Mouse (Mus musculus): ENCODE measurements around the gene Sf3a1. TPM values are rescaled to one million over a fixed set of nuclear protein-coding genes. Genes with fewer than 3 reads are reported as not detected.
A peak's percentile ranks its signal among the peaks of the same experiment; 100 is the strongest.

The Sf3a1 gene
- total and polyA plus RNA-seq, 2 experiments from 2014 or later = 30.6 to 45.4 TPM

- ATAC-seq = no peak; the same call in 1 of the 2 replicates
- TF ChIP-seq CTCF (IDR thresholded peaks at IDR 0.05; ENCODE audit: low read depth) = no peak
- Histone ChIP-seq H3K27ac (peak overlapping the region; percentile 95; the same call in 1 of the 2 replicates), H3K4me1 (ENCODE audit: insufficient read depth, low read length) (peaks cover 14% of the 10 kb centered on the region), H3K36me3 (ENCODE audit: insufficient read depth, low read length) (peaks cover 8% of the 10 kb centered on the region; the same call in 1 of the 2 replicates), H3K9me3 (ENCODE audit: low read length) (no peaks in the 10 kb centered on the region), H3K27me3 (ENCODE audit: insufficient read depth, low read length) (no peaks in the 10 kb centered on the region), H3K9ac (replicated peaks; ENCODE audit: low read length) (0 out of 2 replicates have a peak overlapping the region, but pooled peaks have one; percentile 98), H3K4me3 (ENCODE audit: low read length) (no peak overlapping the region), H3K4me2 (ENCODE audit: low read depth, low read length) (peak overlapping the region; percentile 89)
- DNase-seq (ENCODE audit: low spot score) = no peak
- 63% methylated on average over 6 of the region's 6 CpGs for WGBS
Measured at GRCm38 (mm10) chr11:4134400-4134799, 25.8 kb upstream of the Sf3a1 start.

DNA sequence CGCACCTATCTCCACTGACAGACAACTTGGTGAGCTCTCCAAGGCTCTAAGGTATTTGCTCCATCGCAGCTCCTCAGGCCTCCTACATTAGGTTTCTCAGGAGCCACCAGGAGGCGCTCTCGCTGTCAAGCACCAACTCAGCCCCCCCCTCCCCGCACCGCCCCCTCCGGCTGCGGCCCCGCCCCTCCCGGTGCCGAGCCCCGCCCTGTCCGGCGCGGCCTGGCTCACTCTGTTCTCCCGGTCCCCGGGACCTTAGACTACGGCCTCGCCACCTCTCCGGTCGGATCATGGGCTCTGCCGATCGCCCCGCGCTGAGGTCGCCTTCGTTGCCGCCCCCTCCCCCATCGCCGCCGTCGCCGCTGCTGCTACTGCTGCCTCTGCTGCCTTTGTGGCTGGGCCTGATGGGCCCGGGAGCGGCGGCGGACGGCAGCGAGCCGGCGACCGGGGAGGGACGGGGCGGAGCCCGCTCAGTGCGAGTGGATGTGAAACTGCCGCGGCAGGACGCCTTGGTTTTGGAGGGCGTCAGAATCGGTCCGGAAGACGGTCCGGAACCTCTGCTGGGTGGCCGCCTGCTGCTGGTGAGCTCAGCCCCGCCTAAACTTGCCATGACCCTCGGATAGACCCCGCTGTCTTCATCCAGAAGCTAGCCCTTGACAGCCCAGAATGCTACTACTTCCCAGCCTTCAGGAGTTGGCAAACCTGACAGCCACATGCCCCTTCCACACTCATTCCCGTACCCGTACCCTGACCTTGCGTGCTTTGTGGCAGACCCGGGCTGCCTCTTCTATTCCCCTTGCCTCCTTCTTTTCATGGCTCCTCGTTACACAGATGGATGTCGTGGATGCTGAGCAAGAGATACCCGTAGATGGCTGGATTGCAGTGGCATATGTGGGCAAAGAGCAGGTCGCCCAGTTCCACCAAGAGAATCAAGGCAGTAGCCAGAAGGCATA is 24.9 kb upstream of the Sf3a1 start, which contains the start of gene Rnf215:
Rnf215 (plus strand) TSS at position 217 of the 950 bp plus-strand sequence.
- DNase-seq (ENCODE audit: low spot score) (peak; percentile 97), ATAC-seq (peak; percentile 92)
- Histone ChIP-seq H3K4me1 (ENCODE audit: insufficient read depth, low read length) (peaks cover 14% of the 10 kb centered on the region), H3K4me3 (ENCODE audit: low read length) (peak within 1 kb of the TSS; percentile 91), H3K9me3 (ENCODE audit: low read length) (no peaks in the 10 kb centered on the region), H3K4me2 (ENCODE audit: low read depth, low read length) (peak within 1 kb of the TSS; percentile 89), H3K36me3 (ENCODE audit: insufficient read depth, low read length) (peaks cover 17% of the 10 kb centered on the region), H3K27me3 (ENCODE audit: insufficient read depth, low read length) (no peaks in the 10 kb centered on the region), H3K9ac (replicated peaks; ENCODE audit: low read length) (peak within 1 kb of the TSS; percentile 98), H3K27ac (peak within 1 kb of the TSS; percentile 95)
- 1% methylated on average over 63 of the region's 66 CpGs for WGBS
- peak; percentile 77 for TF ChIP-seq CTCF (IDR thresholded peaks at IDR 0.05; ENCODE audit: low read depth)

DNA sequence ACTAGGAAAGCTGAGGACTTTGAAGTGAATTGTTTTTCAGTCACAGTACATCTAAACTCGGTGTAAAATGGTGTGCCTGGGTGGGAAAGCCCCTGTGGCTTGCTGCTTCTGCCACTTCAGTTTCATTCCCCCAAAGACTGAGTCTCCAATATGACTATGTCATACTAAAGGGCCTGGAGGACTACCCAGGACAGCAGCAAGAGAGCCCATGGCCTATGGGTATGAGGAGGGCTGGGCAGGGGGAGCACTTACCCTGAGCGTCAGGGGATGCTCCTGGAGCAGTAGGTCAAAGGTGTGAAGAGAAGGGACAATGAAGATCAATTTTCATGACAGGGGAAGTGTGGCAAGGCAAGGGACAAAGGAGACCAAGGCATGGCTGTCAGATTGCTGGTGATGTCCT is 21.2 kb upstream of the Sf3a1 start:
- WGBS = 57% methylated on average over 2 of the region's 2 CpGs
- Histone ChIP-seq H3K4me2 (ENCODE audit: low read depth, low read length) (no peak overlapping the region), H3K4me3 (ENCODE audit: low read length) (no peak overlapping the region), H3K36me3 (ENCODE audit: insufficient read depth, low read length) (peaks cover 49% of the 10 kb centered on the region), H3K27me3 (ENCODE audit: insufficient read depth, low read length) (no peaks in the 10 kb centered on the region), H3K9me3 (ENCODE audit: low read length) (no peaks in the 10 kb centered on the region), H3K9ac (replicated peaks; ENCODE audit: low read length) (no peak overlapping the region), H3K4me1 (ENCODE audit: insufficient read depth, low read length) (peaks cover 14% of the 10 kb centered on the region), H3K27ac (no peak overlapping the region)
- no peak for ATAC-seq
- no peak for TF ChIP-seq CTCF (IDR thresholded peaks at IDR 0.05; ENCODE audit: low read depth)
- DNase-seq (ENCODE audit: low spot score) = no peak

GRCm38 (mm10) chr11:4141505-4141904 is 18.6 kb upstream of the Sf3a1 start:
- no peak overlapping the region for H3K9ac ChIP-seq (replicated peaks; ENCODE audit: low read length)
- no peak for ATAC-seq
- no peak for DNase-seq (ENCODE audit: low spot score)
- peaks cover 52% of the 10 kb centered on the region for H3K36me3 ChIP-seq (ENCODE audit: insufficient read depth, low read length)
- H3K27me3 ChIP-seq (ENCODE audit: insufficient read depth, low read length) = no peaks in the 10 kb centered on the region
- no peak overlapping the region for H3K4me2 ChIP-seq (ENCODE audit: low read depth, low read length)
- no peak for TF ChIP-seq CTCF (IDR thresholded peaks at IDR 0.05; ENCODE audit: low read depth)
- no peak overlapping the region for H3K4me3 ChIP-seq (ENCODE audit: low read length)
- H3K9me3 ChIP-seq (ENCODE audit: low read length) = no peaks in the 10 kb centered on the region
- H3K27ac ChIP-seq = no peak overlapping the region
- peaks cover 5% of the 10 kb centered on the region for H3K4me1 ChIP-seq (ENCODE audit: insufficient read depth, low read length)

GRCm38 (mm10) chr11:4142352-4142751 is 17.8 kb upstream of the Sf3a1 start:
- Histone ChIP-seq H3K4me2 (ENCODE audit: low read depth, low read length) (no peak overlapping the region), H3K4me3 (ENCODE audit: low read length) (no peak overlapping the region), H3K4me1 (ENCODE audit: insufficient read depth, low read length) (no peaks in the 10 kb centered on the region), H3K27ac (no peak overlapping the region), H3K36me3 (ENCODE audit: insufficient read depth, low read length) (peaks cover 52% of the 10 kb centered on the region), H3K27me3 (ENCODE audit: insufficient read depth, low read length) (no peaks in the 10 kb centered on the region), H3K9ac (replicated peaks; ENCODE audit: low read length) (no peak overlapping the region), H3K9me3 (ENCODE audit: low read length) (no peaks in the 10 kb centered on the region)
- DNase-seq (ENCODE audit: low spot score) (no peak), ATAC-seq (no peak)
- no peak for TF ChIP-seq CTCF (IDR thresholded peaks at IDR 0.05; ENCODE audit: low read depth)
- 89% methylated on average over 4 of the region's 4 CpGs for WGBS

DNA sequence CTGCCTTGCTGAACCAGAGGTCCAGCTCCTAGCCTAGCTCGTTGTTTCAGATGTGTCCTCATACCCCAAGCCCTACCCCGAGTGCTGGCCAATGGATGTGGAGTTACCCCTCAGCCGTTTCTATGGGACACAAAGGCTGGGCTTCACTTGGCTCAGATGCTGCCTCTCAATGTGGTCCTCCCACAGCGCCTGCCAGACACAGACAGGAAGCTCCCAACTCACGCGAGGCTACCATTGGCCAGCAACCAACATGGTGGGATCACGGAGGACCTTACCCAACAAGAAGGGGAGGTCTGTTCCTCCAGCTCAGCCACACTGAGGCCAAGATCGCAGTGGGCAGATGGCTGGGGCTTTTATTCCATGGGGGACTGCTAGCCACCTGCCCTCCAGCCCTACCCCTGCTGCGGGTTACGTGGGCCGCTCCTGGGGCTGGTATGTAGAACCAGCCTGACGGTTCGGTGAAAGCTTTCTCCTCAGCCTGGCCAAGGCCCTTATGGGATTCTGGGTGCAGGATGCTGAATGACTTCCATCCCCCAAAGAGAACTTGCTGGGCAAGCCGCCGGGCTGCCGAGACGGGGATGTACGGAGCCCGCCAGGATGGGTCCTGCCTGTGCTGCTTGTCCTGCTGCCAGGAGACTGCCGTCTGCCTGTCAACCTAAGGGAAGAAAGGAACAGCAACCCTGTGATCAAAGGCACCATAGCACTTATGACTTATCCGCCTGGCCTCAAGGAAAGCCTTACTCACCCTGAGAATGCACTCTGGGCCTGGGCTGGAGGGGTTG is 16.7 kb upstream of the Sf3a1 start:
- H3K36me3 ChIP-seq (ENCODE audit: insufficient read depth, low read length) = peaks cover 45% of the 10 kb centered on the region
- H3K4me2 ChIP-seq (ENCODE audit: low read depth, low read length) = no peak overlapping the region
- H3K4me3 ChIP-seq (ENCODE audit: low read length) = no peak overlapping the region
- no peak overlapping the region for H3K9ac ChIP-seq (replicated peaks; ENCODE audit: low read length)
- peak overlapping the region; percentile 69 for H3K27ac ChIP-seq
- ATAC-seq = peak; percentile 85
- H3K9me3 ChIP-seq (ENCODE audit: low read length) = no peaks in the 10 kb centered on the region
- peak; percentile 83 for DNase-seq (ENCODE audit: low spot score)
- H3K4me1 ChIP-seq (ENCODE audit: insufficient read depth, low read length) = no peaks in the 10 kb centered on the region
- H3K27me3 ChIP-seq (ENCODE audit: insufficient read depth, low read length) = no peaks in the 10 kb centered on the region
- no peak for TF ChIP-seq CTCF (IDR thresholded peaks at IDR 0.05; ENCODE audit: low read depth)
- whole genome bisulfite sequencing = 63% methylated on average over 21 of the region's 21 CpGs

Data from hindbrain, postnatal 0 days (tissue).